Mouse (Mus musculus) megakaryocyte, embryonic 14.5 days (primary cell): Measurements from ENCODE around the gene Cnpy4. TPM values are rescaled to one million over a fixed set of nuclear protein-coding genes. Genes with fewer than 3 reads are reported as not detected.

Experiments
- H3K27me3 ChIP-seq: replicated peaks from 2 replicates; pipeline ENCODE3; 2012; ENCODE audit warnings: inconsistent platforms
- H3K36me3 ChIP-seq: replicated peaks from 2 replicates; pipeline ENCODE3; 2012; ENCODE audit warnings: low read length, inconsistent platforms, mixed read lengths
- H3K4me1 ChIP-seq: 2 replicates; pipeline ENCODE4 v1.6.1; 2012; ENCODE audit warnings: inconsistent platforms
- H3K4me3 ChIP-seq: replicated peaks from 2 replicates; pipeline ENCODE3; 2012; ENCODE audit warnings: moderate library complexity, mild to moderate bottlenecking, inconsistent platforms
- H3K9me3 ChIP-seq: 2 replicates; pipeline ENCODE4 v1.6.1; 2012; ENCODE audit warnings: inconsistent platforms
- FLI1 ChIP-seq: IDR thresholded peaks from 2 replicates; pipeline ENCODE4 v1.6.1; 2012; ENCODE audit warnings: low read length, inconsistent platforms, mixed read lengths
- GATA1 ChIP-seq: IDR thresholded peaks from 3 replicates; pipeline ENCODE4 v1.6.1; 2012; ENCODE audit warnings: mixed read lengths, low read length, inconsistent platforms, borderline replicate concordance
- polyA plus RNA-seq: library from polyadenylated mRNA; stranded (reverse); fragments of >175 nt; gene quantifications from 2 replicates; pipeline ENCODE4 v1.2.3, GENCODE M21; 2012; ENCODE audit warnings: low replicate concordance; ENCODE audit not compliant: insufficient read depth

Gene Cnpy4
- polyA plus RNA-seq, 1 experiment, result 2.1 TPM

DNA sequence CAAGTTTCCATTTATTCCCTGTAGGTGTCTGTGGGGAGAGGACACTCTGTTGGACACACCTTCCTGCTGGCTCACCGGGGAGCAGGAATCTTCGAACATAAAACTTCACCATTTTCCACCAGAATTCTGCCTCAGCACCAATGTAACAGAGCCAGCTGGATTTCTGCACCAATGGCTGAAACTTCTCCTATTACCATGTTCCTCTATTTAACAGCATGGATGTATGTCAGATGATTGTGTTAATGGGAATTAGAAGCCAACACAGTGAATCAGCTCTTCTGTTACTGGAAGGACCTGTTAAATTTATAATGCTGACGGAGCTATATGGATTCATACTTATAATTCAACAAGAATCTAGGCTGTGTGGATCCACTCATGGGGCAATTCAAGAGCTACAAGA, 42.2 kb downstream of the Cnpy4 start:
- Histone ChIP-seq H3K4me1 (peaks cover 51% of the 10 kb centered on the region), H3K36me3 (no peaks in the 10 kb centered on the region), H3K9me3 (no peaks in the 10 kb centered on the region), H3K4me3 (no peak overlapping the region), H3K27me3 (peaks cover 22% of the 10 kb centered on the region)
- TF ChIP-seq FLI1 (no peak), GATA1 (no peak)

DNA sequence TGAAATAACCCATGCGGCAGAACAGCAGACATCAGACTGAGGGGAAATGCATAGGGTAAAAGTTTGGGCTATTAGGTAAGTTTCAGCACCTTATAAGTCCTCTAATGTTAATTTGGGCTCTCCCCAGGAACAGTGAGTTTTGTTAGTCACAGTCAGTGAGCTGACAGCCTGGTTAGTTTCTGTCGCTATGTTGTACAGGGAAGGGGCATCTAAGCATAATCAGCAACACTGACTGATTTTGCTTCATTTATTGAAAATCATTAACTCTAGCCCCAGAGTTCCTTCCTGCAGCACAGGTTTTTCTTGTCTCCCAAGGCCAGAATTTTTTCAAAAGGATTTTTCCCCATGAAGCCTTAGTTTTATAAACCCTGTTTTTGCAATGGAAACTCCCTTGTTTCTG, 46.5 kb downstream of the Cnpy4 start:
- Histone ChIP-seq H3K36me3 (no peaks in the 10 kb centered on the region), H3K9me3 (no peaks in the 10 kb centered on the region), H3K27me3 (peaks cover 15% of the 10 kb centered on the region), H3K4me3 (no peak overlapping the region), H3K4me1 (peaks cover 21% of the 10 kb centered on the region)
- TF ChIP-seq FLI1 (no peak), GATA1 (no peak)

- H3K27me3 ChIP-seq, result peaks cover 15% of the 10 kb centered on the region
- peaks cover 17% of the 10 kb centered on the region for H3K4me1 ChIP-seq
- no peaks in the 10 kb centered on the region for H3K36me3 ChIP-seq
- TF ChIP-seq GATA1 (no peak), FLI1 (no peak)
- H3K9me3 ChIP-seq, result peaks cover 2% of the 10 kb centered on the region; the same call in 1 of the 2 replicates
- no peak overlapping the region for H3K4me3 ChIP-seq
Observed at GRCm38 (mm10) chr5:138234224-138234623, 46.9 kb downstream of the Cnpy4 start.

GRCm38 (mm10) chr5:138241511-138241910, 54.2 kb downstream of the Cnpy4 start:
- no peak for TF ChIP-seq FLI1
- TF ChIP-seq GATA1, result no peak
- H3K4me3 ChIP-seq, result no peak overlapping the region
- peaks cover 8% of the 10 kb centered on the region for H3K4me1 ChIP-seq
- H3K9me3 ChIP-seq, result peaks cover 13% of the 10 kb centered on the region; the same call in 1 of the 2 replicates
- peaks cover 14% of the 10 kb centered on the region for H3K27me3 ChIP-seq
- no peaks in the 10 kb centered on the region for H3K36me3 ChIP-seq

Other genes with a start within 250 kb of the Cnpy4 start
- 0.68 TPM in 1 of 2 replicates, not detected in the other for gene Gjc3, start 224.4 kb upstream of the Cnpy4 start, polyA plus RNA-seq
- not detected in 2 replicates for gene Azgp1, start 206.0 kb upstream of the Cnpy4 start, polyA plus RNA-seq
- not detected in 2 replicates for gene Smok3a, start 166.2 kb upstream of the Cnpy4 start, polyA plus RNA-seq
- 0.06 TPM in 1 of 2 replicates, not detected in the other for gene Smok3b, start 166.1 kb upstream of the Cnpy4 start, polyA plus RNA-seq
- gene Smok3c, start 134.3 kb upstream of the Cnpy4 start, polyA plus RNA-seq, result not detected in 2 replicates
- 0.38 TPM in 1 of 2 replicates, not detected in the other for gene Zkscan1, start 102.4 kb upstream of the Cnpy4 start, polyA plus RNA-seq
- 0.86 TPM in 1 of 2 replicates, not detected in the other for gene Zscan21, start 70.6 kb upstream of the Cnpy4 start, polyA plus RNA-seq
- 0.13 TPM in 1 of 2 replicates, not detected in the other for gene Zfp113, start 31.7 kb upstream of the Cnpy4 start, polyA plus RNA-seq
- gene Cops6, start 26.4 kb upstream of the Cnpy4 start, polyA plus RNA-seq, result 18.0 and 85.5 TPM in 2 replicates
- 5.5 and 7.4 TPM in 2 replicates for gene Ap4m1, start 15.5 kb upstream of the Cnpy4 start, polyA plus RNA-seq
- 6.7 and 10.6 TPM in 2 replicates for gene Mcm7, start 15.1 kb upstream of the Cnpy4 start, polyA plus RNA-seq
- 21.9 and 50.3 TPM in 2 replicates for gene Taf6, start within 50 bp of the Cnpy4 start, polyA plus RNA-seq
- 3.8 TPM in 1 of 2 replicates, not detected in the other for gene Mblac1, start 6.8 kb downstream of the Cnpy4 start, polyA plus RNA-seq
- 0.40 TPM in 1 of 2 replicates, not detected in the other for gene Nxpe5, start 38.4 kb downstream of the Cnpy4 start, polyA plus RNA-seq
- gene Lamtor4, start 68.0 kb downstream of the Cnpy4 start, polyA plus RNA-seq, result 61.6 and 131 TPM in 2 replicates
- 49.9 and 62.5 TPM in 2 replicates for gene BC037034, start 76.5 kb downstream of the Cnpy4 start, polyA plus RNA-seq
- gene Gal3st4, start 85.4 kb downstream of the Cnpy4 start, polyA plus RNA-seq, result not detected in 2 replicates
- not detected in 2 replicates for gene Gm43720, start 92.5 kb downstream of the Cnpy4 start, polyA plus RNA-seq
- gene Gpc2, start 92.5 kb downstream of the Cnpy4 start, polyA plus RNA-seq, result 2.6 and 3.1 TPM in 2 replicates
- gene Stag3, start 92.8 kb downstream of the Cnpy4 start, polyA plus RNA-seq, result 0.66 and 9.2 TPM in 2 replicates
- gene Pvrig, start 154.5 kb downstream of the Cnpy4 start, polyA plus RNA-seq, result not detected in 2 replicates